Mouse (Mus musculus): Measurements from ENCODE around the gene Frzb.

Gene Frzb

GRCm38 (mm10) chr2:80423116-80423515, 24.3 kb downstream of the Frzb start:
- DNase-seq (ENCODE audit: low spot score) = no peak

GRCm38 (mm10) chr2:80421990-80422389, 25.4 kb downstream of the Frzb start:
- no peak for DNase-seq (ENCODE audit: low spot score)

DNA sequence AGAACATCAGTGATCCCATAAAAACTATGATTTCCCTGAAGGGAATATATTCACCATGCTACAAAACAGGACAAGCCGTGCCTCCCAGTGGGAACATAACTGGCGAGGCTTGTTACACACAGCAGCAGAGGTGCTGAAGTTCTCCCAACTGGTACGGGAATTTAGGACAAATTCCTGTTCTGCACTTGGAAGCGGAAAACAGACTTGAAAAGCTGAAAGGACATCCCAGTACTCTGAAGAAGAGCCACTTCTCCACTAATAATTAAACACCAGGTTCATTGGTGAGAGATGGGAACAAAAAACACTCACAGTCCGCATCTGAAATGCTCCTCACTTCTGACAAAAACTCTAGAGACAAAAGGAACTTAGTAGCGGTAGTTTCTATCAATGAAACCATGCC, 31.1 kb downstream of the Frzb start:
- no peak for DNase-seq (ENCODE audit: low spot score)

GRCm38 (mm10) chr2:80414387-80414786, 33.0 kb downstream of the Frzb start:
- no peak for DNase-seq (ENCODE audit: low spot score)

GRCm38 (mm10) chr2:80413124-80413523, 34.3 kb downstream of the Frzb start:
- no peak for DNase-seq (ENCODE audit: low spot score)

- DNase-seq (ENCODE audit: low spot score) = no peak
These were observed 37.4 kb downstream of the Frzb start for GRCm38 (mm10) chr2:80409893-80410574.

GRCm38 (mm10) chr2:80404770-80405169, 42.7 kb downstream of the Frzb start:
- no peak for DNase-seq (ENCODE audit: low spot score)

DNA sequence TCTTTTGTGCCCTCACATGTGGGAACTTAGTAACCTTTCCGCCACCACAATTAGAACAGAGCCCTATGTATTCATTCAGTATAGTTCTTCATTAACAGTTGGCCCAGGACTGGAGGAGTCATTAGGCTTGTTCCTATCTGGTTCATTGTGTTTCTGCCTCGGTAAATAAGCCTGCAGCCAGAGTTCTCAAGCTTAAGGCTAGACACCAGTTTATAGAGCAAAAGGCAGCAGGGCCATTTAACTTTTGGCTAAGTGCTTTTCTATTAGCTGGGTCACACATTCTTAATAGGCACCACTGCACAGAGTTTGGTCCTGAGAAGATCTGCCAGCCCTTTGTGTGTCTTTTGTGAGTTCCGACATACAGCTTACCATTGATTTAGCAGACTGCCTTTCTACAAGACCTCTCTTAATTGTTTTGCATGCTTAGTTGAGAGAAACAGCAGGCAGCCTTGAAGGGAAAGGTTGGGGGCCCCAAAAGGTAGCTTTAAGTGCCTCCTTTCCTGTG, 48.8 kb downstream of the Frzb start:
- DNase-seq (ENCODE audit: low spot score) = no peak

- DNase-seq (ENCODE audit: low spot score) = no peak
These were observed 50.6 kb downstream of the Frzb start for GRCm38 (mm10) chr2:80396864-80397263.

- DNase-seq (ENCODE audit: low spot score) = no peak
These were observed 51.4 kb downstream of the Frzb start for GRCm38 (mm10) chr2:80396057-80396456.

DNA sequence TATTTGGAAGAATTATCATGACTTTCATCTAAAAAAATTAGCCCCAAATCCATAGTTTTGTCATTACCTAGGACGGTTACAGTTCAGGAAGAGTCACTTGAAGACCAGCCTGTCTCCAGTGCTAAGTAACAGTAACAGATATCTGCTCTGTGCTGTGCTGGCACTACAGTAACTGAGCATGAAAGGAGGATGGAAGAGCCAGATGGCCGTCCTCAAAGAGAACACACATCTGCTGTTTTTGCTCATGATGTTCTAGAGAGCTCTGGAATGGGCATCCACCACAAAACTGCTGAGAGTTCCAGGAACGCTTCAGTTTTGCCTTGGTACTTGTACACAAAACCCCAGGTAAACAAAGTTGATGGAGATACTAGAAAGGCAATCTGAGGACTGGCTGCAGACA, 59.1 kb downstream of the Frzb start:
- DNase-seq (ENCODE audit: low spot score) = no peak

DNA sequence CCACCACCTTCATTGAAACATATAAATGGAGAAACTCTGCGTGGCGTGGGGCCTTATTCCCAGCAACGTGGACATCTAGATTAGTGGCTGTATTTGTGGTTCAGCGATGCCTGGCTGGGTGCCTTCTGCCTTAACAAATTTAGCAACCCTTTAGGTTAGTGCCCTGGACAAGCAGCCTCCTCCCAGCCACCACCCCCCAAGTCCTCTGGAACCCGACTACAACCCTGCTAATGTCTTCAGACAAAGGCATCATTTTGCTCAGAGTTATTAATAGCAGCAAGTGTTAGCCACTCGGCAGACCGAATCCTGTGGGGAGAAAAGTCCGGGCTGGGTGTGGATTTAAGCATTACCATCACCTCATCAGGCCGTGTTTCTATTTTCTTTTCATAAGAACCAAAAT, 59.8 kb downstream of the Frzb start:
- no peak for DNase-seq (ENCODE audit: low spot score)

GRCm38 (mm10) chr2:80386255-80386654, 61.2 kb downstream of the Frzb start:
- DNase-seq (ENCODE audit: low spot score) = no peak

DNA sequence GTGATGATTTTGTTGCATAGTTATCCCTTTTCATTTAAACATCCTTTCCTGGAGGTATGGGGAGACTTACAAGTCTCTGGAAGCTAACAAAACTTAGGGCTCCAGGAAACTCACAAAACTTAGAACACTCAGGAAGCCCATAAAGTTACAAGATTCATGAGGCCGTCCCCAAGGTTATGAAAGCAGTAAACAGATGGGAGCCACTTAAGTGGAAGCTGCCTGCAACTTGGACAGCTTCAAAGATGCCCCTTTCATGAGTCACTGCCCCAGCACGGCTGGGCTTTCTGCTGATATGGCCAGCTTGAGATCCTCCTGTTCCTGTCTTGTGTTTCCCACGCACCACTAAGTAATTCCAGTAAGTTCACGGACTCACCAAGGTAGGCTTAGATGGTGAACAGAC, 63.0 kb downstream of the Frzb start:
- DNase-seq (ENCODE audit: low spot score) = no peak

GRCm38 (mm10) chr2:80379848-80380247, 67.6 kb downstream of the Frzb start:
- DNase-seq (ENCODE audit: low spot score) = no peak

- DNase-seq (ENCODE audit: low spot score) = no peak
These were observed 72.5 kb downstream of the Frzb start for GRCm38 (mm10) chr2:80374892-80375291.

- no peak for DNase-seq (ENCODE audit: low spot score)
These were observed 76.0 kb downstream of the Frzb start for GRCm38 (mm10) chr2:80371458-80371857.
